Mouse (Mus musculus) midbrain, embryonic 15.5 days (tissue): ENCODE measurements around the gene Tmeff1. TPM values are rescaled to one million over a fixed set of nuclear protein-coding genes. Genes with fewer than 3 reads are reported as not detected.
"Not testable (repeated sequence)": the region's sequence is repeated elsewhere in the genome, so short reads cannot be mapped to it uniquely, and the experiment has no call there.

Source experiments
- ATAC-seq: fragments of 200-750 bp; cut with Nextera tagmentation; replicated peaks from 2 replicates; pipeline ENCODE4 v1.8.0; 2017; ENCODE audit warnings: moderate TSS enrichment
- H3K27ac ChIP-seq: fragments of 300-500 bp; sonication (generic); 2 replicates; pipeline ENCODE4 v1.5.1; 2015; ENCODE audit warnings: mild to moderate bottlenecking, inconsistent platforms
- H3K27me3 ChIP-seq: fragments of 300-500 bp; sonication (generic); replicated peaks from 2 replicates; pipeline ENCODE4 v1.6.1; 2015; ENCODE audit warnings: inconsistent platforms
- H3K36me3 ChIP-seq: fragments of 300-500 bp; sonication (generic); replicated peaks from 2 replicates; pipeline ENCODE4 v1.6.1; 2015; ENCODE audit warnings: inconsistent platforms
- H3K4me1 ChIP-seq: fragments of 300-500 bp; sonication (generic); 2 replicates; pipeline ENCODE4 v1.6.1; 2015; ENCODE audit warnings: inconsistent platforms
- H3K4me2 ChIP-seq: fragments of 300-500 bp; sonication (generic); 2 replicates; pipeline ENCODE4 v1.6.1; 2015; ENCODE audit warnings: inconsistent platforms, mild to moderate bottlenecking, moderate library complexity
- H3K4me3 ChIP-seq: fragments of 300-500 bp; sonication (generic); 2 replicates; pipeline ENCODE4 v1.5.1; 2015; ENCODE audit warnings: mild to moderate bottlenecking, inconsistent platforms
- H3K9ac ChIP-seq: fragments of 300-500 bp; sonication (generic); 2 replicates; pipeline ENCODE4 v1.6.1; 2015; ENCODE audit warnings: mild to moderate bottlenecking, inconsistent platforms
- H3K9me3 ChIP-seq: fragments of 300-500 bp; sonication (generic); 2 replicates; pipeline ENCODE4 v1.6.1; 2016; ENCODE audit warnings: inconsistent platforms
- WGBS: fragments of 180-500 bp; shearing (Covaris S2); methylation state at CpG from one replicate; pipeline ENCODE4 v1.1.7; 2015; ENCODE audit warnings: mixed read lengths; 5-methylcytosine and 5-hydroxymethylcytosine counted together
- polyA plus RNA-seq: library from polyadenylated mRNA; unstranded; fragments of >200 nt; fragmentation: Nextera tagmentation; extraction: Ambion mirVana; gene quantifications from 2 replicates; pipeline ENCODE4 v1.2.1, GENCODE M21; 2015

The Tmeff1 gene
- polyA plus RNA-seq, 1 experiment from 2014 or later, result 293 TPM

GRCm38 (mm10) chr4:48683633-48684209 is 98.7 kb downstream of the Tmeff1 start:
- not testable (repeated sequence) for H3K4me1 ChIP-seq, H3K27me3 ChIP-seq, ATAC-seq, H3K4me3 ChIP-seq, H3K9me3 ChIP-seq, H3K36me3 ChIP-seq, H3K9ac ChIP-seq, H3K27ac ChIP-seq, H3K4me2 ChIP-seq
- WGBS, result 92% methylated on average over 20 of the region's 21 CpGs

DNA sequence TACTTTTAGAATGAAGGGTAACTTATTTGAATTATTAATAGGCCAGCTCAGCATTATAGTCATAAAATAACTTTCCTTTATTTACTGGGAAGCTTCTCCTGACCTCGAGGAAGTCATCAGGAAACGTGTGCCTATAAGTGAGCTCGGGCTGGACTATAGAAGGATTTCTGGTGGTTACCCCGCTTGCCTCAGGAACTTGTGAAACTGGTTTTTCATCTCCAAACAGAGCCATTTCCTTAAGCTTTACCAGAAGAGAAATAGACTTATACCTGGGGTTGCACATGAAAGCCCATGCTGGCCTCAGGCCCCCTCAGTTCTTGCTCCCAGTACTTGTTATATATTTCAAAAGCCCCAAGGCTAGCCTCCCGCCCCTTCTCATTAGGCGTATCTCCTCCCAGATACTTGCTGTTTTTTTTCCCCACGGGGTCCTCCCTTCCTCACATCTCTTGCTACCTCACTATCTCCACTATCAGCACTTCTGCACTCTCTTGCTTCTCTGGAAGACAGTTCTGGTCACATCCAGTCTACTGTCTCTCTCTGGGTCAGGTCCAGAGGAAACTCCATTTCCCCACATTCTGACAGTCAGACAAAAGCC is 99.7 kb downstream of the Tmeff1 start:
- ATAC-seq, result no peak
- WGBS, result 88% methylated on average over 7 of the region's 7 CpGs
- Histone ChIP-seq H3K36me3 (no peaks in the 10 kb centered on the region), H3K4me3 (no peak overlapping the region), H3K27ac (no peak overlapping the region), H3K4me1 (peaks cover 6% of the 10 kb centered on the region; the same call in 1 of the 2 replicates), H3K9me3 (no peaks in the 10 kb centered on the region), H3K9ac (no peak overlapping the region), H3K4me2 (no peak overlapping the region), H3K27me3 (no peaks in the 10 kb centered on the region)

DNA sequence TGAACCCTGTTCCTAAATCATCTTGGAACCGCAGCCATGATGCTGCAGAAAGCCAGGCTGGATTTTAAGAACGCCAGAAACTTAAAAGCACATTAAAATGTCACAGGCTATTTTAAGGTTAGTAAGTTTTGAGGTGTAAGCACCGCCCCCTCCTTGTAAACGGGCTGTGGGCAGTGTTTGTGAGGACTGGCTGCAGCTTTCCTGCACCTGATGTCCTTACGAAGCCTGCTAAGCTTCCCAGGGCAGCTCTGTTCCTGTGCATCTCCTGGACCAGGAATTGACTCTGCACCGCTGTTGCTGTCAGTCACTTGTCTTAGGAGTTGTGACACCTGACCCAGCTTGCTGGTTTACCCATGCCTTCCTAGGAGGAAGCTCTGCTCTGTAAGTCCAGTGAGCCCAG is 103.2 kb downstream of the Tmeff1 start:
- WGBS, result 81% methylated on average over 6 of the region's 6 CpGs
- H3K27me3 ChIP-seq, result no peaks in the 10 kb centered on the region
- no peaks in the 10 kb centered on the region for H3K36me3 ChIP-seq
- no peak overlapping the region for H3K4me2 ChIP-seq
- no peak overlapping the region for H3K9ac ChIP-seq
- H3K4me3 ChIP-seq, result no peak overlapping the region
- peaks cover 13% of the 10 kb centered on the region for H3K4me1 ChIP-seq
- ATAC-seq, result no peak
- H3K9me3 ChIP-seq, result no peaks in the 10 kb centered on the region
- H3K27ac ChIP-seq, result no peak overlapping the region

DNA sequence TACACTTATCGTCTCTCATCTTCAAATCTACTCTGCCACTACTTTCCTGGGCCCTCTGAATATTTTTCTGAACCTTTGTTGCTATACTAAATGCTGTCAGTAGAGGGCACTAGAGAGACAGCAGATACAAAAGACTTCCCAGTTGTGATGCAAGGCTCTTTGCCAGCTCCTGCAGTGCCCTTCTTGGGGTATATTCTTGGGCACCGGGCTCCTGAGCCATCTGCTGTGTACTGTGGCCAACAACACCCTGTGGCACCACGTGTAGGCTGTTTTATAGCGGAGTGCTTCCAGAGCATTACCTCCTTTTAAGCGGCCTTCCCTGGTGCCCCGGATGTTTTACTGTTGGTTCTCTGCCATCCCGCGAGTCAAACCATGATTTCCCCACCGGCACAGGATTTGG is 105.7 kb downstream of the Tmeff1 start:
- peak; percentile 46 for ATAC-seq
- no peaks in the 10 kb centered on the region for H3K36me3 ChIP-seq
- H3K27ac ChIP-seq, result no peak overlapping the region
- H3K4me1 ChIP-seq, result peaks cover 13% of the 10 kb centered on the region
- H3K4me3 ChIP-seq, result no peak overlapping the region
- 78% methylated on average over 9 of the region's 9 CpGs for WGBS
- H3K4me2 ChIP-seq, result no peak overlapping the region
- H3K27me3 ChIP-seq, result no peaks in the 10 kb centered on the region
- H3K9me3 ChIP-seq, result no peaks in the 10 kb centered on the region
- no peak overlapping the region for H3K9ac ChIP-seq

DNA sequence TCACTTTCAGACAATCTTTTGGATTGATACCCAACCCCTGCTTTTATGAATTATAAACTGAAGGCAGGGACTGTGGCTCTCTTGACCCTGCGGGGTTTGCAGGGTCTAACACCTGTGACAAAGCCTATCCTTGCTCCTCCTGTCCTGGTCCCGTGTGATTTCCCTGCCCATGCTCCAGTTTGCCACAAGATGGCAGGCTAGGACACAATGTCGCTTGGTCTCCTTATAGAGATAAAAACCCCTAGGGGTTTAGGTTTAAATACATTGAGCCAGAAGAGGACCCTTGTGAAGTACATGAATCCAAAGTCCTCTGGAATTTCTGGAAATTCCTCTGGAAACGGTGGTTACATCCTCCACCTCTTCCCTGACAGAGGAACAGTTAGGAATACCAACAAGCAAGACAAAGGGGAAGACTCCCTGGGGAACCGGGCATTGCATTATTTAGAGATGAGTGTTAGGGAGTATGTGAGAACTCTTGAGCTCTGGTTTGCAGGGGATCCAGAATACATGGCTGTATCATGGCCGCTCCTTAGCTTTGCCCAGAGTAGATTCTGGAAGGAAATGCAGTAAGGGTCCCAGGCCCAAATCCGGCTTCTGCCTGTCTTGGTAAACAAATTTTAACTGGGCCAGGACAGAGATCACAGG is 106.9 kb downstream of the Tmeff1 start:
- H3K9ac ChIP-seq, result no peak overlapping the region
- 0 out of 2 replicates have a peak overlapping the region, but pooled peaks have one; percentile 33 for H3K27ac ChIP-seq
- H3K4me3 ChIP-seq, result no peak overlapping the region

DNA sequence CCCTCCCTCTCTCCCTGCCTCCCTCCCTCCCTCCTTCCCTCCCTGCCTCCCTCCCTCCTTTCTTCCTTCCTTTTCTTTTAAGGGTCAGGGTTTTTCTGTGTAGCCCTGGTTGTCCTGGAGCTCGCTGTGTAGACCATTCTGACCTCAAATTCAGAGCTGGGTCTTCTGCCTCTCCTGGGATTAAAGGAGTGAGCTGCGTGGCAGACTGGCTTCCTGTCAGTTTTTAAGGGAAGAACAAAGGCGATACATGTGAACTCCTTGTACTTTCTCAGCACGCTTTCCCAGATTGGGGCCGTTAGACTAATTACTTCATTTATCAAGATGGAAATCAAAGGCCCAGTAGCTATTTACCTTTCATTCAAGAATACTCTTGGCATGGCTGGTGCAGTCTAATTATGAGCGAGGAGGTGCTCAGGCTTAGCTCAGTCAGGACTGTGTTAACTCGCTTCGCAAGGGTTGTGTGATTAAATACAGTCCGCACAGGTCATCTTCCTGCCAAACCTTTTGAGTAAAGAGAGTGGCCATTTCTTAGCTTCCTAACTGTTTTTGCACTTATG is 107.8 kb downstream of the Tmeff1 start:
- 44% methylated on average over 9 of the region's 9 CpGs for WGBS
- no peaks in the 10 kb centered on the region for H3K27me3 ChIP-seq
- no peak overlapping the region for H3K4me2 ChIP-seq
- H3K4me3 ChIP-seq, result no peak overlapping the region
- H3K27ac ChIP-seq, result no peak overlapping the region
- no peaks in the 10 kb centered on the region for H3K36me3 ChIP-seq
- ATAC-seq, result peak; percentile 13; the same call in 1 of the 2 replicates
- no peak overlapping the region for H3K9ac ChIP-seq
- peaks cover 13% of the 10 kb centered on the region for H3K4me1 ChIP-seq
- no peaks in the 10 kb centered on the region for H3K9me3 ChIP-seq

More for the DNA sequence above, 106.9 kb downstream of the Tmeff1 start:
- Histone ChIP-seq H3K4me1 (peaks cover 13% of the 10 kb centered on the region), H3K27me3 (no peaks in the 10 kb centered on the region), H3K9me3 (no peaks in the 10 kb centered on the region), H3K4me2 (no peak overlapping the region), H3K36me3 (no peaks in the 10 kb centered on the region)
- WGBS, result 36% methylated on average over 7 of the region's 7 CpGs
- peak; percentile 70 for ATAC-seq

DNA sequence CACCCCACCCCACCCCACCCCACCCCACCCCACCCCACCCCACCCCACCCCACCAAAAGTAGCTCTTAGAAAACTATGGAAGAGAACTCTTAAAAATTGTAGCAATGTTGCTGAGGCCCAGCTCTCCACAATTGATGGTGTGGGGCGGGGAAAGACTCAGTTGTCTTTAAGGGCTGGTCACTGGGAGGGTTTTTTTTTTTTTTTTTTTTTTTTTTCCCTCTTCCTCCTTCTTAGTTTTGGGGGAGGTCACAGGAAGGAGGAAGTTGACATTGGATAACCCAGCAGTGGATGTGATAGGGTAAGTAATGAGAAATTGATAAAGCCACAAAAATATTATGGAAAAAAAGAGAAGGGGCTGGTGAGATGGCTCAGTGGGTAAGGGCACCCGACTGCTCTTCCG is 111.7 kb downstream of the Tmeff1 start:
- Histone ChIP-seq H3K4me3 (no peak overlapping the region), H3K27me3 (no peaks in the 10 kb centered on the region)

GRCm38 (mm10) chr4:48697302-48697701 is 112.3 kb downstream of the Tmeff1 start:
- Histone ChIP-seq H3K9ac (no peak overlapping the region), H3K4me2 (no peak overlapping the region), H3K4me1 (peaks cover 6% of the 10 kb centered on the region; the same call in 1 of the 2 replicates), H3K4me3 (no peak overlapping the region), H3K9me3 (no peaks in the 10 kb centered on the region), H3K27me3 (no peaks in the 10 kb centered on the region), H3K36me3 (no peaks in the 10 kb centered on the region), H3K27ac (no peak overlapping the region)
- 52% methylated on average over 11 of the region's 11 CpGs for WGBS
- ATAC-seq, result no peak

More for the DNA sequence above, 111.7 kb downstream of the Tmeff1 start:
- WGBS, result 92% methylated on average over 3 of the region's 3 CpGs
- H3K36me3 ChIP-seq, result no peaks in the 10 kb centered on the region
- H3K9me3 ChIP-seq, result no peaks in the 10 kb centered on the region
- H3K27ac ChIP-seq, result no peak overlapping the region
- peaks cover 11% of the 10 kb centered on the region for H3K4me1 ChIP-seq
- ATAC-seq, result no peak
- no peak overlapping the region for H3K9ac ChIP-seq
- no peak overlapping the region for H3K4me2 ChIP-seq

Other genes starting within 250 kb of the Tmeff1 start
- gene Tex10, start 111.7 kb upstream of the Tmeff1 start, polyA plus RNA-seq, result 36.5 and 38.1 TPM in 2 replicates
- 33.3 and 33.4 TPM in 2 replicates for gene Msantd3, start 45.2 kb upstream of the Tmeff1 start, polyA plus RNA-seq
- gene Cavin4, start 78.3 kb downstream of the Tmeff1 start, polyA plus RNA-seq, result 1.6 and 1.9 TPM in 2 replicates